Mouse (Mus musculus): Measurements from ENCODE around the gene Tatdn3. TPM values are rescaled to one million over a fixed set of nuclear protein-coding genes. Genes with fewer than 3 reads are reported as not detected.
"Not testable (repeated sequence)": the region's sequence is repeated elsewhere in the genome, so short reads cannot be mapped to it uniquely, and the experiment has no call there.

Gene Tatdn3
- polyA plus RNA-seq, 1 experiment, result 2.2 TPM

DNA sequence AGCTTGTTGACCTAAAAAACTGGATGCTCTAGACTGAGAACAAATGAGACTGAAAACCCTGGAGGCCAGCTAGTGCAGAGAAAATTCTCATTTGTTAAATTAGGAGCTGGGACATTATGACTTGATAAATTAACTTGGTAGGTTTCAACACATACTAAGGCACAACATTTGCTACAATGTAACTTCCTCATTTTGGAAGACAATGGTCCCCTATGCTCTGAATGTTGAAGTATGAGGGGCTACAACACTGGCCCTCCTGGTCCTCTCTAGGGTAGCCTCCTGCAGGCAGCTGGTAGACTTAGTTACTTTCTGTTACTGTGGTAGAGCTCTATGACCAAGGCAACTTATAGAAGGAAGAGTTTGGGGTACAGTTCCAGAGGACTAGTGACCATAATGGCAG, 21.4 kb downstream of the Tatdn3 start:
- TF ChIP-seq POLR2A (IDR thresholded peaks at IDR 0.05; ENCODE audit: low read depth, low read length), result no peak
- no peak for TF ChIP-seq CTCF (IDR thresholded peaks at IDR 0.05; ENCODE audit: extremely low read depth, insufficient read depth, insufficient read length, insufficient replicate concordance)
- Histone ChIP-seq H3K27ac (ENCODE audit: insufficient read depth, low read length) (no peak overlapping the region), H3K27me3 (ENCODE audit: control insufficient read depth, insufficient read depth, low read length) (no peaks in the 10 kb centered on the region), H3K4me1 (ENCODE audit: control insufficient read depth, insufficient read depth, insufficient read length) (no peaks in the 10 kb centered on the region), H3K4me3 (ENCODE audit: extremely low read depth, insufficient read depth, insufficient read length) (no peak overlapping the region), H3K36me3 (ENCODE audit: control insufficient read depth, insufficient read depth, low read length) (no peaks in the 10 kb centered on the region)
- DNase-seq (ENCODE audit: low read depth in 1 of 2, low spot score in 2 of 2), result no peak

DNA sequence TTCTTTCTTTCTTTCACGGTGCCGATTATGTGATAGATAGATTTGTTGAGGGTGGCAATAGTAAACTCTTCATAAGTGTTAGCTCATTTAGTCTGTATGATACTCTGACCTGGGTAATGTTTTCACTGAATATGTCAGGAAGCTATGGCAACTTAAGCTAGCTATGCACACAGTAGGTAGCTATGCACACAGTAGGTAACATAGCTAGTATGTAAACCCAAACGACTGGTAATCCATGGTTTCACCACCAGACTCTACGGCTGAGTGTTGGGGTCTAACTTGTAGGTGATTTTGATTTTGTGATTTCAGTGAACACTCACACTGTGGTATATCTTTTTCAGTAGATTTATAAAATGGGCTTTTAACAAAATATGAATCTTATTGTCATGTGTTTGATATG, 24.7 kb downstream of the Tatdn3 start:
- Histone ChIP-seq H3K36me3 (ENCODE audit: control insufficient read depth, insufficient read depth, low read length) (no peaks in the 10 kb centered on the region), H3K4me3 (ENCODE audit: extremely low read depth, insufficient read depth, insufficient read length) (no peak overlapping the region), H3K27me3 (ENCODE audit: control insufficient read depth, insufficient read depth, low read length) (no peaks in the 10 kb centered on the region), H3K27ac (ENCODE audit: insufficient read depth, low read length) (no peak overlapping the region), H3K4me1 (ENCODE audit: control insufficient read depth, insufficient read depth, insufficient read length) (no peaks in the 10 kb centered on the region)
- 88% methylated on average over 4 of the region's 4 CpGs for WGBS
- DNase-seq (ENCODE audit: low read depth in 1 of 2, low spot score in 2 of 2), result no peak
- TF ChIP-seq CTCF (IDR thresholded peaks at IDR 0.05; ENCODE audit: extremely low read depth, insufficient read depth, insufficient read length, insufficient replicate concordance) (no peak), POLR2A (IDR thresholded peaks at IDR 0.05; ENCODE audit: low read depth, low read length) (no peak)

DNA sequence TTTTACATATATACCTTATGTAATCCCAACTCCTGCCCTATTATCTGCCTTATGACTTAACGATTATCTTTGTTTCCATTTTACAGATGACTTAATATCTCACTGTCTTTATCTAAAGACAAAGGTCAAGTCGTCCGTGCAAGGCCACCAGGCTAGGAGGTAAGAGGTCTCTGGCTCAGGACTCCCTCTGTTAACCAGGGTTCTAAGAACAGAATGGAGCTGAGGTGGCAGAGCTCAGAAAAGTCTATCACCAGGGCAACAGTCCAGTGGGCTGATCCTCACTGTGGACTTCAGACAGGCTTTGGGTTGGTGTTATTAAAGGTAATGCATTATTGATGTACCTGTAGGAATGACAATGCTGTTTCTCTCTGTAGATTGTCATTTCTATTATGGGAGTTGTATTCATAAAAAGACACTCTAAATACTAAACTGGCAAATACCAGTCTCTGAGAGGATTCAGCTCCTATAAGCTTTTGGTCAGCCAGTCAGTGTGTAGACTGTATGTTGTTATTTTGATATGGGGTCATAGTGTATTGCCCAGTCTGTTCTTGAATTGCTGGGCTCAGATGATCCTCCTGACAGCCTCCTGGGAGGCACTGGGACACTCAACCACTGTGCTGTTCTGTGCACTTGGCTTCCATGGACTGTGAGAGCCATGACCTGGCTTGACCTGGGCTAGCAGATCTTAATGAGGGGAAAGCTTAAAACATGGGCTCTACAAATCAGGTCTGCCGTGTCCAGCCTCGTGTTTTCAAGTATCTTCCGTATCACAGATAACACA, 26.0 kb downstream of the Tatdn3 start, which contains the start of gene Spata45:
TSS of gene Spata45 (plus strand) at position 86 of the 781 bp plus-strand sequence.
- WGBS, result 85% methylated on average over 6 of the region's 6 CpGs
- Histone ChIP-seq H3K27ac (ENCODE audit: insufficient read depth, low read length) (no peak within 1 kb of the TSS), H3K27me3 (ENCODE audit: control insufficient read depth, insufficient read depth, low read length) (no peaks in the 10 kb centered on the region), H3K4me1 (ENCODE audit: control insufficient read depth, insufficient read depth, insufficient read length) (no peaks in the 10 kb centered on the region), H3K4me3 (ENCODE audit: extremely low read depth, insufficient read depth, insufficient read length) (no peak within 1 kb of the TSS), H3K36me3 (ENCODE audit: control insufficient read depth, insufficient read depth, low read length) (no peaks in the 10 kb centered on the region)
- TF ChIP-seq CTCF (IDR thresholded peaks at IDR 0.05; ENCODE audit: extremely low read depth, insufficient read depth, insufficient read length, insufficient replicate concordance), result no peak
- no peak for TF ChIP-seq POLR2A (IDR thresholded peaks at IDR 0.05; ENCODE audit: low read depth, low read length)
- no peak for DNase-seq (ENCODE audit: low read depth in 1 of 2, low spot score in 2 of 2)

GRCm38 (mm10) chr1:191035649-191036048, 27.1 kb downstream of the Tatdn3 start:
- Histone ChIP-seq H3K36me3 (ENCODE audit: control insufficient read depth, insufficient read depth, low read length) (no peaks in the 10 kb centered on the region), H3K4me1 (ENCODE audit: control insufficient read depth, insufficient read depth, insufficient read length) (no peaks in the 10 kb centered on the region), H3K4me3 (ENCODE audit: extremely low read depth, insufficient read depth, insufficient read length) (no peak overlapping the region), H3K27ac (ENCODE audit: insufficient read depth, low read length) (no peak overlapping the region), H3K27me3 (ENCODE audit: control insufficient read depth, insufficient read depth, low read length) (no peaks in the 10 kb centered on the region)
- WGBS, result 49% methylated on average over 4 of the region's 4 CpGs
- no peak for DNase-seq (ENCODE audit: low read depth in 1 of 2, low spot score in 2 of 2)
- no peak for TF ChIP-seq POLR2A (IDR thresholded peaks at IDR 0.05; ENCODE audit: low read depth, low read length)
- TF ChIP-seq CTCF (IDR thresholded peaks at IDR 0.05; ENCODE audit: extremely low read depth, insufficient read depth, insufficient read length, insufficient replicate concordance), result no peak

DNA sequence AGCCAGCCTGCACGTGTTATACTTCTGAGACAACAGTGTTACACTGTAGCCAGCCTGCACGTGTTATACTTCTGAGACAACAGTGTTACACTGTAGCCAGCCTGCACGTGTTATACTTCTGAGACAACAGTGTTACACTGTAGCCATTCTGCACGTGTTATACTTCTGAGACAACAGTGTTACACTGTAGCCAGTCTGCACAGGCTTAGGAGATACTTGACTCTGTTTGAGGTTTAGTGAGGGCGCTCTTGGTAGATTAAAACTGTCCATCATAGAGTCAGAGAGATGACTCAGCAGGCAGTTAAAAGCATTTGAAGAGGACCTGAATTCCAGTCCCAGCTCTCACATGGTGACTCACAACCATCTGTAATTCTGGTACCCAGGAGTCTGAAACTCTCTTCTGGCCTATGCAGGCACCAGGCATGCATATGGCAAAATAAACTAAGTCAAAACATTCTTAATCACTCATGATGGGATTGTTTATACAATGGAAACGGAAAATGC, 31.8 kb downstream of the Tatdn3 start:
- H3K4me3 ChIP-seq (ENCODE audit: extremely low read depth, insufficient read depth, insufficient read length); H3K4me1 ChIP-seq (ENCODE audit: control insufficient read depth, insufficient read depth, insufficient read length); H3K27ac ChIP-seq (ENCODE audit: insufficient read depth, low read length); DNase-seq (ENCODE audit: low read depth in 1 of 2, low spot score in 2 of 2); H3K27me3 ChIP-seq (ENCODE audit: control insufficient read depth, insufficient read depth, low read length); H3K36me3 ChIP-seq (ENCODE audit: control insufficient read depth, insufficient read depth, low read length): not testable (repeated sequence)
- WGBS, result 74% methylated on average over 6 of the region's 6 CpGs

GRCm38 (mm10) chr1:191030182-191030581, 32.5 kb downstream of the Tatdn3 start:
- no peak overlapping the region for H3K4me3 ChIP-seq (ENCODE audit: extremely low read depth, insufficient read depth, insufficient read length)
- WGBS, result 74% methylated on average over 10 of the region's 10 CpGs
- no peaks in the 10 kb centered on the region for H3K27me3 ChIP-seq (ENCODE audit: control insufficient read depth, insufficient read depth, low read length)
- TF ChIP-seq CTCF (IDR thresholded peaks at IDR 0.05; ENCODE audit: extremely low read depth, insufficient read depth, insufficient read length, insufficient replicate concordance) (no peak), POLR2A (IDR thresholded peaks at IDR 0.05; ENCODE audit: low read depth, low read length) (no peak)
- peaks cover 3% of the 10 kb centered on the region for H3K4me1 ChIP-seq (ENCODE audit: control insufficient read depth, insufficient read depth, insufficient read length)
- no peaks in the 10 kb centered on the region for H3K36me3 ChIP-seq (ENCODE audit: control insufficient read depth, insufficient read depth, low read length)
- no peak overlapping the region for H3K27ac ChIP-seq (ENCODE audit: insufficient read depth, low read length)
- no peak for DNase-seq (ENCODE audit: low read depth in 1 of 2, low spot score in 2 of 2)

GRCm38 (mm10) chr1:191026021-191026713, 36.6 kb downstream of the Tatdn3 start, which contains the start of gene Flvcr1:
Gene Flvcr1, minus strand, starts transcription at chr1:191026158.
- Histone ChIP-seq H3K4me3 (ENCODE audit: extremely low read depth, insufficient read depth, insufficient read length) (peak within 1 kb of the TSS; percentile 57), H3K27ac (ENCODE audit: insufficient read depth, low read length) (peak within 1 kb of the TSS; percentile 75), H3K27me3 (ENCODE audit: control insufficient read depth, insufficient read depth, low read length) (no peaks in the 10 kb centered on the region), H3K4me1 (ENCODE audit: control insufficient read depth, insufficient read depth, insufficient read length) (peaks cover 6% of the 10 kb centered on the region), H3K36me3 (ENCODE audit: control insufficient read depth, insufficient read depth, low read length) (no peaks in the 10 kb centered on the region)
- TF ChIP-seq POLR2A (IDR thresholded peaks at IDR 0.05; ENCODE audit: low read depth, low read length) (peak; percentile 78), CTCF (IDR thresholded peaks at IDR 0.05; ENCODE audit: extremely low read depth, insufficient read depth, insufficient read length, insufficient replicate concordance) (no peak)
- WGBS, result under 1% methylated on average over 50 of the region's 50 CpGs
- peak; percentile 97 to 98 for DNase-seq (ENCODE audit: low read depth in 1 of 2, low spot score in 2 of 2)

All from spleen, adult 2 months (tissue).